Mouse (Mus musculus) midbrain, embryonic 14.5 days (tissue): ENCODE results near the gene Mrvi1. TPM values are rescaled to one million over a fixed set of nuclear protein-coding genes. Genes with fewer than 3 reads are reported as not detected.

Experiments used
- ATAC-seq: fragments of 200-750 bp; cut with Nextera tagmentation; 2 replicates; pipeline ENCODE4 v1.8.0; 2017; ENCODE audit warnings: moderate number of reproducible peaks, moderate library complexity; ENCODE audit not compliant: low FRiP score, low TSS enrichment
- DNase-seq: peaks from one replicate; pipeline ENCODE4 v3.0.0-alpha.2; 2015
- H3K27ac ChIP-seq: fragments of 300-500 bp; sonication (generic); replicated peaks from 2 replicates; pipeline ENCODE4 v1.5.1; 2014; ENCODE audit warnings: mild to moderate bottlenecking, low read depth, low read length, moderate library complexity
- H3K27me3 ChIP-seq: fragments of 300-500 bp; sonication (generic); 2 replicates; pipeline ENCODE4 v1.6.1; 2014; ENCODE audit warnings: low read length, control low read depth, mixed read lengths; ENCODE audit not compliant: control insufficient read depth, insufficient read depth
- H3K36me3 ChIP-seq: fragments of 300-500 bp; sonication (generic); 2 replicates; pipeline ENCODE4 v1.6.1; 2014; ENCODE audit warnings: low read length, control low read depth; ENCODE audit not compliant: control insufficient read depth, insufficient read depth
- H3K4me1 ChIP-seq: fragments of 300-500 bp; sonication (generic); 2 replicates; pipeline ENCODE4 v1.6.1; 2014; ENCODE audit warnings: mild to moderate bottlenecking, antibody characterized with exemption, low read length, control low read depth; ENCODE audit not compliant: control insufficient read depth, insufficient read depth
- H3K4me2 ChIP-seq: fragments of 300-500 bp; sonication (generic); 2 replicates; pipeline ENCODE4 v1.6.1; 2014; ENCODE audit warnings: mild to moderate bottlenecking, low read length, moderate library complexity
- H3K4me3 ChIP-seq: fragments of 300-500 bp; sonication (generic); replicated peaks from 2 replicates; pipeline ENCODE4 v1.5.1; 2014; ENCODE audit warnings: low read depth, low read length
- H3K9ac ChIP-seq: fragments of 300-500 bp; sonication (generic); replicated peaks from 2 replicates; pipeline ENCODE4 v1.6.1; 2014; ENCODE audit warnings: mild to moderate bottlenecking, low read length, moderate library complexity
- H3K9me3 ChIP-seq: fragments of 300-500 bp; sonication (generic); 2 replicates; pipeline ENCODE4 v1.6.1; 2016; ENCODE audit warnings: low read length, control low read depth, mixed read lengths; ENCODE audit not compliant: control insufficient read depth
- WGBS: fragments of 180-500 bp; shearing (Covaris S2); extraction: QIAGEN DNeasy Blood & Tissue Kit; methylation state at CpG from one replicate; pipeline ENCODE4 v1.1.7; 2014; 5-methylcytosine and 5-hydroxymethylcytosine counted together
- polyA plus RNA-seq: library from polyadenylated mRNA; unstranded; fragments of >200 nt; fragmentation: Nextera tagmentation; extraction: Ambion mirVana; gene quantifications from 2 replicates; pipeline ENCODE4 v1.2.1, GENCODE M21; 2014

Gene Mrvi1
- polyA plus RNA-seq, 1 experiment from 2014 or later: 0.99 TPM

- H3K9me3 ChIP-seq: no peaks in the 10 kb centered on the region
- no peaks in the 10 kb centered on the region for H3K36me3 ChIP-seq
- WGBS: 81% methylated on average over 3 of the region's 3 CpGs
- no peak for ATAC-seq
- no peak overlapping the region for H3K4me3 ChIP-seq
- no peak overlapping the region for H3K4me2 ChIP-seq
- no peaks in the 10 kb centered on the region for H3K27me3 ChIP-seq
- H3K27ac ChIP-seq: no peak overlapping the region
- H3K9ac ChIP-seq: no peak overlapping the region
- no peaks in the 10 kb centered on the region for H3K4me1 ChIP-seq
- DNase-seq: no peak
These were observed 16.9 kb downstream of the Mrvi1 start for GRCm38 (mm10) chr7:110965387-110965786.

GRCm38 (mm10) chr7:110963655-110963997, 18.6 kb downstream of the Mrvi1 start:
- Histone ChIP-seq H3K4me3 (no peak overlapping the region), H3K27ac (no peak overlapping the region), H3K9ac (no peak overlapping the region), H3K27me3 (no peaks in the 10 kb centered on the region), H3K4me1 (no peaks in the 10 kb centered on the region), H3K9me3 (no peaks in the 10 kb centered on the region), H3K4me2 (no peak overlapping the region), H3K36me3 (no peaks in the 10 kb centered on the region)
- ATAC-seq: no peak
- WGBS: 79% methylated on average over 3 of the region's 3 CpGs
- DNase-seq: no peak

- no peaks in the 10 kb centered on the region for H3K4me1 ChIP-seq
- ATAC-seq: no peak
- DNase-seq: no peak
- no peak overlapping the region for H3K27ac ChIP-seq
- H3K9me3 ChIP-seq: no peaks in the 10 kb centered on the region
- no peak overlapping the region for H3K4me3 ChIP-seq
- no peak overlapping the region for H3K4me2 ChIP-seq
- H3K27me3 ChIP-seq: no peaks in the 10 kb centered on the region
- H3K36me3 ChIP-seq: no peaks in the 10 kb centered on the region
- WGBS: 48% methylated on average over 9 of the region's 9 CpGs
- H3K9ac ChIP-seq: no peak overlapping the region
These were observed 19.2 kb downstream of the Mrvi1 start for GRCm38 (mm10) chr7:110962943-110963654.

DNA sequence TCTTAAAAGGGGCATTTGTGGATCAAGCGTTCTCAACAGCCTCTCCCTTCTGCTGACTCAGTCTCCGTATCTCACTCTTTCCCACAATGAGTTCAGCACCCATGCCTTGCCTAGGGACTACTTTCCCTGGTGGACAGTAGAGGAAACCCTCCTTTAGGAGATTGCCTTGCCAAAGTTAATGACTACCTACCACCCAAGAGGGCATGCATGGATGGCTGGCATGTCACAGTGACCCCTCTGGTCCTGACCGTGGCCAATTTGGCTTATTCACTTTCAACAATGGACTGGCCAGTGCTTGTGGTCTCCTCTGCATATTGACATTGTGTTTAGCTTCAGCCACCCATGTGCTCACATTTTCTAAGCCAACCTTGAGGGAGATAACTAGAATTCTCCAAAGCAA, 19.8 kb downstream of the Mrvi1 start:
- Histone ChIP-seq H3K27me3 (no peaks in the 10 kb centered on the region), H3K4me1 (no peaks in the 10 kb centered on the region), H3K9ac (no peak overlapping the region), H3K36me3 (no peaks in the 10 kb centered on the region), H3K4me2 (no peak overlapping the region), H3K9me3 (no peaks in the 10 kb centered on the region), H3K27ac (no peak overlapping the region), H3K4me3 (no peak overlapping the region)
- ATAC-seq: no peak
- DNase-seq: no peak
- 79% methylated on average over 3 of the region's 3 CpGs for WGBS

DNA sequence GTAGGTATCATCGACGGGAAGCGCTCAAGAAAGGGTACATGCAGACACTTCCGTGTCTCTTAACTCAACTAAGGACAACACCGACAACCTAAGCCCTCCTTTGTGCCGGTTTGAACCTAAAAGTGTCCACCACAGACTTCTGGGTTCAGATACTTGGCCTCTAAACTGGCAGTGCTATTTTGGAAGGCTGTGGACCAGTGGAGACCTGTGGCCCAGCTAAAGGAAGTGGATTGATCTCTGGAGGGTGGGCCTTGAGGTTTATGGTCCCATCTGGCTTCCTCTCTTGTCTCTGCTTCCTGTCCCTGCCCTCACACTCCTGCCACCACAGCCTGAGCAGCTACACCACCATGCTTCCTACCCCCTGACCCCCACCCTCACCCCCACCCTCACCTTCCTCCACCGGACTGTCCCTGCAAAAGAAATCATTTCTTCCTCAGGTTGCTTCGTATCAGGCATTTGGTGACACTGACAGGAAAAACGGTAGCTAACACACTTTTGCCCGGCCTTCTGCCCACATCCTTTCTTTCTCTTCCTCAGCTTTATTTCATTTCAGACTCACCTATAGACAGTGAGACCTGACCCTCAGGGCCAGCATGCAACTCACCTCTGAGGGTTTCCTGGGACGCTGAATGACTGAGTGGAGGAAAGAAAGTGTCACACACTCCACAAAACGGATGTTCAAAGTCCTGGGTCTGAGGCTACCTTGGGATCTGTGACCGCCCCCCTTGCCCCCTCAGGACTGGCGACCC, 25.7 kb downstream of the Mrvi1 start:
- Histone ChIP-seq H3K9ac (no peak overlapping the region), H3K4me2 (no peak overlapping the region), H3K27me3 (no peaks in the 10 kb centered on the region), H3K36me3 (no peaks in the 10 kb centered on the region), H3K9me3 (no peaks in the 10 kb centered on the region), H3K4me3 (no peak overlapping the region), H3K4me1 (no peaks in the 10 kb centered on the region), H3K27ac (no peak overlapping the region)
- WGBS: 92% methylated on average over 14 of the region's 14 CpGs
- no peak for ATAC-seq
- no peak for DNase-seq

DNA sequence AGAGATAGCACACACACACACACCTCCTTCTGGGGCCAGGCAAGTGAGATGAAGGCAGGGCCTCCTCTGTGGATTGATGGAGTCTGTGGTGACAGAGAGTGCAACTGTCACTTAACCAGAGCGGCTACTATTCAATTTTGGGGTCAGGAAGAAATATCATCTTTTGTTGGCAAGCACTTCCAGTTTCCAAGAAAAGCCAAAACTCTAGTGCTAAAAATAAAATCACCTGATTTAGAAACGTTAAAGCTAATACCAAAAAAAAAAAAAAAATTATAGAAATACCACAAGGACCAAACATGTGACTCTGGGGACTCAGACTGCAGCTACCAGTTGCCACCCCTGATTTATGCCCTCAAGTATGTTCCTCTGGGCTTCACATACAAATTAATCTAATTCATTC, 26.7 kb downstream of the Mrvi1 start:
- Histone ChIP-seq H3K27me3 (no peaks in the 10 kb centered on the region), H3K4me2 (no peak overlapping the region), H3K9me3 (no peaks in the 10 kb centered on the region), H3K9ac (no peak overlapping the region), H3K36me3 (no peaks in the 10 kb centered on the region), H3K4me1 (no peaks in the 10 kb centered on the region), H3K4me3 (no peak overlapping the region), H3K27ac (no peak overlapping the region)
- ATAC-seq: no peak
- no peak for DNase-seq
- 90% methylated on average over 2 of the region's 2 CpGs for WGBS

DNA sequence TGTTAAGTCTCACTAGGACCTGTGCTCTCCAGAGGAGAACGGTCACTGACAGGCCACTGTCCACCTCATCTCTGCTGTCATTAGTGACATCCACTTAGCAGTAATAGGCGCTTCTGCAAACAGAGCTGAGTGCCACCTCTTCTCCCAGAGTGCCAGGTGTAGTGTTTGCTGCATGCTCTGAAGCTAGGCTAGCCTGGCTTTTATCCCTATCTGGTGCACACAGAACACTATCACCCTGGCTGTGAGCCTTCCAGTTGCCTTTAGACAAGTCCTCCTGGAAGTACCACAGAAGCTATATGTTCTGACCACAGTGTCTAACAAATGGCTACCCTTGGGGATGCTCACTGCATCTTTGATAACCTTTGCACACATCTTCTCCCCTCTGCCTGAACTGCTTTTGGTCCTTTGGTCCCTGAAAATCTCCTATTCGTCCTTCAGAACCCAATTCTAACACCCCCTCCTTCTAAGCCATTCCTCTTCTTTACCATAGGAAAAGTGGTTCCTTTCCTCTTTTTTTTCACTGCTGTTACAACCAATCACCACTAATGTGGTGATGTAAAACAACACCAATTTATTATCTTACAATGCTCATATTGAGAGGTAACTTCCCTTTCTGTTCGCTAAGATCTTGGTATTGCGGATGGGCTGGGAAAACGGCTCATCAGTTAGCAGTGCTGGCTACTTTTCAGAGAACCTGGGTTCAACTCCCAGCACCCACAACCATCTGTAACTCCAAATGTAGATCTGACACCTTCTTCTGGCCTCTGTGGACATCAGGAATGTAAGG, 28.0 kb downstream of the Mrvi1 start:
- Histone ChIP-seq H3K9me3 (no peaks in the 10 kb centered on the region), H3K4me1 (no peaks in the 10 kb centered on the region), H3K4me2 (no peak overlapping the region), H3K36me3 (no peaks in the 10 kb centered on the region), H3K4me3 (no peak overlapping the region), H3K27ac (no peak overlapping the region), H3K9ac (no peak overlapping the region), H3K27me3 (no peaks in the 10 kb centered on the region)
- WGBS: 90% methylated on average over 6 of the region's 6 CpGs
- ATAC-seq (no peak), DNase-seq (no peak)

DNA sequence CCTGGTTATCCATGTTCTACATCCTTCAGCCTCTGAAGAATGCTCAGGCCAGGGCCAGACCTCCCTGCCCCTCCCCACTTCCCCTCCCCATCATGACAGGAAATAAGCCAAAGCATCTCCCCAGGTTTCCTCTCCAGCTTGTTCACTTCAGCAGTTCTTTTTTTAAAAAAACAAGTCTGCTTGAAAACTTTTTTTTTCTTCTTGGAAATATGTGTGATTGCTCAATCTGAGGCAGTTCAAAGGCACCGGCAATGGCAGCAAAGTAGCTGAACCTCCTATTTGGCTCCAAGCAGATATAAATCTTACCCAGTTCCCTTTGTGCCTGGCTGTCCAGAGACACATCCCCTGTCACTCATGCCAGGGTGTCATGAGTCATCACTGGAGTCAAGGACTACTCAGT, 29.1 kb downstream of the Mrvi1 start:
- H3K9ac ChIP-seq: no peak overlapping the region
- H3K4me2 ChIP-seq: no peak overlapping the region
- H3K4me3 ChIP-seq: no peak overlapping the region
- H3K27ac ChIP-seq: no peak overlapping the region
- no peaks in the 10 kb centered on the region for H3K9me3 ChIP-seq
- no peaks in the 10 kb centered on the region for H3K4me1 ChIP-seq
- DNase-seq (peak; percentile 1), ATAC-seq (no peak)
- no peaks in the 10 kb centered on the region for H3K36me3 ChIP-seq
- 94% methylated on average over 1 of the region's 1 CpGs for WGBS
- no peaks in the 10 kb centered on the region for H3K27me3 ChIP-seq

- Histone ChIP-seq H3K27ac (no peak overlapping the region), H3K9ac (no peak overlapping the region), H3K4me2 (no peak overlapping the region), H3K4me1 (no peaks in the 10 kb centered on the region), H3K27me3 (no peaks in the 10 kb centered on the region), H3K4me3 (no peak overlapping the region), H3K36me3 (no peaks in the 10 kb centered on the region), H3K9me3 (no peaks in the 10 kb centered on the region)
- DNase-seq (no peak), ATAC-seq (no peak)
These were observed 31.7 kb downstream of the Mrvi1 start for GRCm38 (mm10) chr7:110950621-110950925.
